Mouse (Mus musculus) heart, adult 11 months (tissue): ENCODE data around the gene Gm20388.
"Not testable (repeated sequence)": the region's sequence is repeated elsewhere in the genome, so short reads cannot be mapped to it uniquely, and the experiment has no call there.

Experiments used
- DNase-seq: peaks from one replicate; pipeline ENCODE4 v3.0.0; 2022

Gene Gm20388

GRCm38 (mm10) chr8:122622727-122623126 is 2712.1 kb downstream of the Gm20388 start, which contains the start of gene Pabpn1l:
TSS of gene Pabpn1l (minus strand) at chr8:122622739.
- no peak for DNase-seq

DNA sequence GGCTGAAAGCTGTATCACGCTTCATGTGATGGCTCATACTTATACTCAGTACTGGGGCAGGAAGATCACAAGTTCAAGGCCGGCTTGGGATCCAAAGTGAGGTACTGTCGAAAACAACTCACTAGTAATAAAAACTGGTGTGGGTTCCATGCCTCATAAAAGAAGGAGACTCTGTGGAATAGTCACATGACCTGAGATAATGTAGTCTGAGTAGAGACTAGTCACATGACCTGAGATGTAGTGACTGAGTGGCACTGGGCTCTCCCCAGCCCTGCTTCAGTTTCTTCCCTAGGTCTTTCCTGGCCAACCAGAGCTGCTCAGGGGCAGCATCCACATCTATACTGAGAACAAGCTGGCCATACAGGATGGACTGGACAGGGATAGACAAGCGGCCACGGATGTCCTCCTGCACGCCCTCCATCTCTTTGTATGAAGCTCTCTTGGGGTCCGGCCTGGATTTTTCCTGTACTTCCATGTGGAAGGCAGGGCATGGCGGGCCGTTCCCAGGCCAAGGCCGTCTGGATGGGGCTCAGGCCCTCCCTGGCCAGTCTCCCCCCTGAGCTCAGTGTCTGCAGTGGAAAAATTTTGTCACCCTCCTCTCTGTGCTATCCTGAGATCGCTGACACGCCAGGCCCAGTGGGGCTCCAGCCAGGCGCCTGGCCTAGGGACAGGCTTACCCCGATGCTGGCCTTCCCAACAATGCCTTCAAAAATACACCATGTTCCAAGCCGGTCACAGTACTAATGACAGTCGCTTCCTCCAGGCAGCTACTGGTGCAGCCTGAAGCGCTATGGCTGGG is 2713.4 kb downstream of the Gm20388 start:
- peak; percentile 98 for DNase-seq

DNA sequence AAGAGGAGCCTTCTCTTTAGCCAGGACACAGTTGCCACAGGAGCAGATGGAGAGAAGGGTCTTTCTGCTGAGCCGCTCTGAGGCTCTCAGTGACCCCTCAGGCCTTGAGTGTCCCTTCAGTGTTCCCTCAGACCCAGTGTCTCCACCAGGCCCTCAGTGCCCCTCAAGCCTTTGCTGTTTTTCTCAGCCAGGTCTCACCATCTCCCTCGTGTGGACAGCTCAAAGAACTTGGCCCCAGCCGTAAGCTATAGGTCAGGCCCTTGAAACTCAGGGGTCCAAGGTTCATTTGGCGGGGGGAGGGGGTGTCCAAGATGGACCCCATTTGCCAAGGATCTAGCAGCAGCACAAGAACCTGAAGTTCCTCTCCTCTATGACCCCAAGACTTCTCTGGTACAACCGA is 2714.0 kb downstream of the Gm20388 start:
- no peak for DNase-seq

DNA sequence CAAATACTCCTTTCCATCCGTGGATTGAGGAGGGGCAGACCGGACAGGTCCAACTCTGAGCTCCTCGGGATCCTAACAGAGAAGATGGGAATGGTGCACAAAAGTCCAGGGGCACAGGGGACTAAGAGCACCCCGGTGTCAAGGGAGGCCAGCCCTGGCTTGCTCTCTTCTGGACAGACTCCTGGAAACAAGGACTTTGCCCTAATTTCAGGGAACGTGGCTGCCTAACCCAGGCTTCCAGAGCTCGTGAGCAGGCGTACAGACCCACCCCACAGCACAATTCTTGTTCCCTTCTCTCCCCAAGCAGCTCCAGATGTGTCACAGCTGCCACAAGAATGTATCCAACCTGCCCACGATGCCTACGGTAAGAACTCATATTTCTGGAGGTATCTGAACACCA is 2715.2 kb downstream of the Gm20388 start:
- no peak for DNase-seq

- DNase-seq, result no peak
Measured at GRCm38 (mm10) chr8:122626896-122627295, 2716.3 kb downstream of the Gm20388 start.

GRCm38 (mm10) chr8:122629388-122629787 is 2718.7 kb downstream of the Gm20388 start:
- DNase-seq, result no peak

GRCm38 (mm10) chr8:122630696-122631095 is 2720.1 kb downstream of the Gm20388 start:
- no peak for DNase-seq

GRCm38 (mm10) chr8:122632134-122632533 is 2721.5 kb downstream of the Gm20388 start:
- DNase-seq, result not testable (repeated sequence)

DNA sequence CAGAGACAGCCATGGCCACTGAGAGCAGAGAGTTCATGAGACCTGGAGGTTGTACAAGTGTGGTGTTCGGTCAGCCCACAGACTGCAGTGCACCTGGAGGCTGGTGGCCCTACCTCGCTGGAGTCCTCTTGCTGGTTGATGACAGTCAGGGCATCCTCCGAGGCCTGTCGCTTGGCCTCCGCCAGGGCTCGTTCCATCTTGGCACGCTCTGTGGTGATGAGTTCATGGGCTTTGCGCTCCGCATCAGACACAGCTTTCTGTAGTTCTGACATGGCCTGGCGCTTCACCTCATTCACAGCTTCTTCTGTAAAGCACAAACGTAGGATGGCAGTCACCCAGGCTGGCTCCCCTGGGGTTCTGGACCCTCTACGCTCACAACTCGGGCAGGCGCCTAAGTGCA is 2722.6 kb downstream of the Gm20388 start:
- no peak for DNase-seq

GRCm38 (mm10) chr8:122635878-122636802 is 2725.5 kb downstream of the Gm20388 start:
- DNase-seq, result no peak

DNA sequence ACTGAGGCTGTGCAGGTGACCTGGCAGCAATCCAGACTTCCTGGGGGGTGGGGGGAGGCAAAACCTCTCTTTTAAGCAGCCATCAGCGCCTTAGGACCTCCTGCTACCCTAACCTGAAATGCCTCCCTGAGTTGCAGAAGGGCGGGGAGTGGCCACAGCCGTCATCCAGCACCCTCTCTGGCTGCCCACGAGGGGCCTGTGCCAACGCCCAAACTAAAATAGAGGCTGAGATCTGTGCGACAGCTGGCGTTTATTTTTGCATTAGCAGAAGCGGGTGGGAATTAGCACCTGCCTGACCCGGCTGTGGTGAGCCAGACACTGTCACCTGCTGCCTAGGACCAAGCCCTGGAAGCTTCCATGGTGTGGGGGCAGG is 2726.1 kb downstream of the Gm20388 start:
- DNase-seq, result peak; percentile 97

GRCm38 (mm10) chr8:122637230-122637629 is 2726.6 kb downstream of the Gm20388 start:
- DNase-seq, result no peak

GRCm38 (mm10) chr8:122638601-122639000 is 2728.0 kb downstream of the Gm20388 start:
- no peak for DNase-seq

DNA sequence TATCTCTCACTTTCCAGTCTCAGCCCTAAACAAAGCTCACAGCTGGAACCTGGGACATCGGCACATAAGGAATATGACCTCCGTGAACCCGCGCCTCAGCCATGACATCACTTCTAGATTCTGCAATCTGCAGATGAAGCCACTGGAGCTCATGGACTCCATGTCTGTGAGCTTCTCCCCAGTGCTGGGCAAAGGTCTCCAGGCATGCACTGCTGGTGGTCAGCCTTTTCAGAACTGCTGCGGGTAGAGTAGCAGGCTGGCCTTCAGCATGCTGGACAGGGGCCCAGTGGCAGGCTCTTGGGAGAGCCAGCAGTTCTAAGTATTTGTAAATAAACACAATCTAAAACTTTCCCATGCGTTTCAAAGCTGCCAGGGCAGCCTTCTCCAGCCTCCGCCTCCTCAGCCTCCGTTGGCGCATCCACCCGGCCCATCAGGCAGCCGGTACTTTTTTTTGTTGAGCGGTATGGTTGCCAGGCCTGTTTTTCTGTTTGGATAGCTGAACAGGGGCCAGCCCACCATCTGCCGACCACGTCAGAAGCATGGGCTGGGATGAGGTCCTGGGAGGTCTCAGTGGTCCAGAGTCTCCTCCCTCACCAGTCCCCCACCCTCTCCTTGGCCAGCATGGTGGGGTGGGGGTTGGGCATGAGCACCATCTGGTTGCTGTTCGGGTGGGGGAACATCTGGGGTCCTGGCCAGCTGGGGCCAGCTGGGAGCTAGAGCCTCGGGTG is 2729.0 kb downstream of the Gm20388 start:
- peak; percentile 99 for DNase-seq

DNA sequence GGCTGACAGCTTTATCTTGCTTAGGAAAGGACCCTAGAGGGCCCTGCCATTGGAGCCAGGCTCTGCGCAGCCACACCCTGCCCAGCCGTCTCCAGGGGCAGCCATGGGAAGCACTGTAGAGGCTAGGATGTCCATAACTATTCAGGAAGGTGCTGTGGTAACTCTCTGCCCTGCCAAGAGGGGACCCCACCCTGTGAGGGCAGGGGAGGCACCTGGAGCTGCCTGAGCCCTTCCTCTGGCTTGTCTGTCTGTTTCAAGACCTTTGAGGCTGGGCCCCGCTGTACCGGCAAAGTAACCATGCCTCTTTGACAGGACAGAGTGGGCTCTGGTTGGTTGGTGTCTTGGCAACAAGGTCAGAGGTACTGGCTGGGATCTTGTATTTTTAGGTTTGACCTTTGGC is 2730.2 kb downstream of the Gm20388 start:
- peak; percentile 95 for DNase-seq

GRCm38 (mm10) chr8:122641406-122641805 is 2730.8 kb downstream of the Gm20388 start:
- no peak for DNase-seq

GRCm38 (mm10) chr8:122642071-122642470 is 2731.4 kb downstream of the Gm20388 start:
- DNase-seq, result peak; percentile 96

DNA sequence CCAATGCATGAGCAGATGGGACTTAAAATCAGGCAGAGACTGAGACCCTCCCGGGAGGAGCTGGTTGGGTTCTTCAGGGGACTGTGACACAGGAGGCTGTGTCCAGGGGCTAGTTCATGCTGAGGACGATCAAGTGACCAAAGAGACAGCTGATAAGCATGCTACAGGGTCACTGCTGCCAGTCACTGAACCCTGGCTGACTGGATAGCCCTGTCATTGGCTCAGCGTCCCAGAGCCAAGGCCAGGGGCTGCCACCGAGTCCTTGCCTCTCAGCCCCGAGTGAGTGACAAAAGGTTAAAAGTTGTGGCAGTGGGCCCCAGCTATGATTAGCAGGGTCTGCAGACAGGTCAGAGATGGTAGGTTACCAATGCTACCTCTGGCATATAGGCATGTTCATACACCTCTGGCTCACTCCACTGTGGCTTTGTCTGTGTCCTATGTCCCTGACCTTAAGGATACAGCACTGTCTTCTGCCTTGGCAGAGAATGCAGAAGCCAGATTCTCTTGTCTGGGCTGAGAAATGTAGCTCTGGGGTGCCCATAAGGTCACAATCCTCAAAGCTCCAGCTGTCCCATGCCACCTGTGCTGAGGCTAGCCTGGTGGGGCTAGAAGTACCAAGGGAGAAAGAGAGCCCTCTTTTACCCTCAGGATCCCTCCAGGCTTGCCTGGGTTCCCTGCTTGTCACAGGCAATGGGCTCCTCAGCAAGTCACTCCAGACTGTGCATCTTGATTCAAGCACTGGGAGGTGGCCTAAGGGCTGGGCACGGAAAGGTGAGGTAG is 2733.7 kb downstream of the Gm20388 start:
- no peak for DNase-seq

DNA sequence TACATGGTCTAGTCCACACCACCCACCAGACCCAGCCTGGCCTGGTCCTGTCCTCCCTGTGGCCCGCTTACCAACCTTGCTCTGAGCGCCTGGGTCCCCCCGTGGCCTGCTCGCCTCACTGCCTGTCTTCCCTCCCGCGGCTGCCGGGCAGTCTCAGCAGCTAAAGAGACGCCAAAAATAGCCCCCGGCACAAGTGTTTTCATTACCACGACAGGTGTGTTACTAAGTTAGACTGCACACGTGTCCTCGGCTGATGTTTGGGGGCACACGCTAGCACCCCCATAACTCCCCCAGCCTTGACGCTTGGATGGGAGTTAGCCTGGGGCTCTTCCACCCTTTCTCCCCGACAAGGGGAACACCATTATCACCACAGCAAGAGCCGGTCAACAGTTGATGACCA is 2735.7 kb downstream of the Gm20388 start:
- DNase-seq, result no peak

DNA sequence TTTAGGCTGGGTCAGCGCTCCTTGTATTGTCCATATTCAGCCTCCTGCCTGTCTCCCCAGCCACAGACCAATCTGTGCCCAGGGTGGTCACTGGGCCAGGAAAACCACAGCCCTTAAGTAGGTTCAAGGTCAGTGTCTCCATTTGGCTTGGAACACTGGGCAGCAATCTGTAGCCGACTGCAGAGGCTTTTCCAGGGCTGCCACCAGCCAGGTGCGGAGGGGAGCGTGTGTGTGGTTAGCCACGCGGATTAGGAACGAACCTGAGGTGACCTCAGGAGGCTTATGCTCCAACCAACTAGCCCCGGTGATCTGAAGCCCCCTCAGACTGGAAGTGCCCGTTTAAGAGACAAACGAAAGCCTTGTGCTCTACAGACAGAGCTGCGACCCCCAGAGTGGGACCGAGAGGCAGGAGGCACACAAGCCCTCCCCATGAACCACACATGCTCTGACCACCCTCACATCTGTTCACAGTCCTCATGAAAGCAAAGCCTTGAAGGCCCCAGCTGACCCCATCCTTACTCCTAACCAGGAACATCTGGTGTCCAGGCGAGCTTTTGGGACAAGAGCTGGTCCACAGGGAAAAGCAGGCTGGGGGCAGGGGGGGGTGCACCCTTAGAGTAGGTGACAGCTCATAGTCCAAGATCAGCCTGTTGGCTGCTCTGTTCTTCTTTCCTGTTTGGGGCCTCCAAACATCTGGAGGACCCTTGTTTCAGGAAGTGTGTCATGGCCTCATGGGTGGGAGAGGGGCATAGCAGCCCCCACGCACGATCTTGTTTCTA is 2737.7 kb downstream of the Gm20388 start:
- peak; percentile 95 for DNase-seq

GRCm38 (mm10) chr8:122651326-122651921 is 2740.8 kb downstream of the Gm20388 start:
- peak; percentile 98 for DNase-seq
